Mouse (Mus musculus) gastrocnemius, adult 8-10 months (tissue): ENCODE data around the gene Bard1. TPM values are rescaled to one million over a fixed set of nuclear protein-coding genes. Genes with fewer than 3 reads are reported as not detected.

Source experiments
- DNase-seq, 2 experiments: peaks; one replicate each; pipeline ENCODE4 v3.0.0; 2022; ENCODE audit warnings: low spot score in 2 of 2
- total RNA-seq, 4 experiments: library from RNA; stranded (reverse); gene quantifications; 2 replicates each; pipeline ENCODE4 v1.2.4; 2022

Bard1 gene
- total RNA-seq, 4 experiments from 2014 or later: 0.05 to 0.12 (median 0.10) TPM

DNA sequence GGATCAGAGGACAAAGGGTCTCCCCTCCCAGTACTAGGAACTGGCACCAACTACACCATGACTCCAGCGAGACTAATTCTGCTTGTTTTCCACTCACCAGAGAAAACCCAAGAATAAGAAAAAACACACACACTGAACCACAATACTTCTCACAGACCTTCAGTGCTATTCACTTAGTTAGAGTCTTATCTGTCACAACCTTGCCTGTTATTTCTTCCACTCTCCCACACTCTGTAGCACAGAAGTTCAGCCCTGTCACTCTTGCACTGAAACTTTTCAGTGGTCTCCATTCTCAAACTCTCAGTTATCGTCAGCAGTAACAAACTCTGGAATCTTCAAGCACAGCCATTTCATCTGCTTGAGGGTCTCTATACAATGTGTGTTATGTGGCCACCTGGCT is 50.2 kb downstream of the Bard1 start:
- DNase-seq: no peak

DNA sequence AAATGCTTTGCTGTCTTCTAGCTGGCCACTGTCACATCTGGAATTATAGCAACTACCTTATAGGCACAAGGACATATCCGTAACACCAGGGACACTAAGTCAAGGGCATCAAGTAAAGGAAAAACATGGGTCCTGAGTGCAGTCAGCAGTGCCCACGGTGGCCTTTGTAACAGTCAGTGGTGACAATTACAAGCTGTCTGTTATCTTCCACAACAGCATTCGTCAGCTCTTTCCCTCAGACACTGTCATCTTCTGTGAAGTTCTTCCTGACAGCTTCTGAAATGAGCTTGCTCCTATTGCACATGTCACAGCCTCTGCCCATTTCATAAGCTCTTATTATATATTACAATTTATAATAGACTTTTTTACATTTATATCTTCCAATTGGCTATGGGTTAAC is 50.7 kb downstream of the Bard1 start:
- DNase-seq: no peak

DNA sequence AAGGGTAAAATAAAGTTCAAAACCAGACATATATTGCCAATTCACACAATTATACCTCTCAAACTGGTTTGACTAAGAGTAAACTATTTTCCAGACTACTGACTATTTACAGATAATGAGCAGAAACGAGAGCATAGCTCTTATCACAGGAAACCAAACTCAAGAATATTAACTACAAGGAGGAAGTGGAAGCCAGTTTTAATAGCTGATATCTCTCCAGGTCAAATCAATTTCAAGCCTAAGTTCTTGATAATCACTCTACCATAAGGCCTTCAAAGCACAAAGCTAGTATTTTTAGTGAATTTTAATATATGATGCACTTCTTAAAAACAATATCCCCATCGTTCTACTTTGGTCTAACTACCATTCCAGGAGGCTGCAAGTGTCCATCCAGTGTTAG is 57.8 kb downstream of the Bard1 start:
- no peak for DNase-seq

DNA sequence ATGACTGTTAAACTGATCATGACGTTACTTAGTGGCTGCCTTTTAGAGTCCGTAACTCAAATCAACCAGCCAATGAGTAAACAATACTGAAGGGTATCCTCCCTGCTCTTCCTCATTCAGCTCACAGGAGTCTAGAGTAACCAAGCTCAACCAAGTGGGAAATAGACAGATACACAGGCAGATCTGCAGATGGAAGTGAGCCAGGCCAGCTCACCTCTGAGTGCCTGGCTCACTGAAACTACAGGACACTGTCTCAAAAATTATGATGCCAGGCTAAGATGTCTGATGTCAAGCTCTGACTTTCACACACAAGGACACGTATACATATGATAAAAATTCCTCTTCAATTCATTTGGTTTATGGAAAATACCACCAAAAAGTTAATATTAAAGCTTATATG is 59.0 kb downstream of the Bard1 start:
- DNase-seq: no peak

DNA sequence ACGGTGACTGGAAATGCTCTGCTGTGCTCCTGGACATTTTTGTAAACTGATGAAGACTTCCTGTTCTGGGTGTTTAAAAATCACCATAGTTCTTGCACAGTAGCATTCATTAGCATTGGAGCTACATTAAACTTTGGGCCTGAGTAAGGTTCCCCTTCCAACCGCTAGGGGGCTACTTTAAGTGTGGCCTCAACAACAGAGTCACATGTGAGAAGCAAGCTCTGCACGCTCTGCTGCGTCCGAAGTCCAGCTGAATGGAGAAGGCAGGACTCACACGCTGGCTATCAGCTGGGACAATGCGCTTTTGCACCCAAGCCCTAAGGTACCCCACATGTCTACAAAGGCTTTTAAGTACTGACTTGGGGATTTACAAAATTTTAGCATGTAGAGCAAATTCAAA is 65.9 kb downstream of the Bard1 start:
- DNase-seq: no peak

DNA sequence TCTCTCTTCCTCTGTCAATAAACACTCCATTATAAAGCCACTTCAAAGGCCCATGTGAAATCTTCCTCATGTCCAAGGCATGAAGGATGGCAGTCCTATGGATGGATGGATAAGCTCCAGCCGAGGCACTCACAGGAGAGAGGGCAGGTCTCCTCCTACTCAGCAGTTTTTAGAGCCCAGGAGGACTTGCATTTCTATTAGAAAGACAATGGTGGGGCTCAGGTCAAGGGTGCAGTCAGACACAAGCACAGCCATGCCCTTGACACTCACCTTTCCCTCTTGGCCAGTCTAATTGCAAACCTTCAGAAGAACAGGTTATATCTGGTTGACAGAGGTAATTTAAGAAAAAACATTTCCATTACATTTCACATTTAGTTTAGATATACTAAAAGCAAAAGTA is 67.4 kb downstream of the Bard1 start:
- DNase-seq: no peak

DNA sequence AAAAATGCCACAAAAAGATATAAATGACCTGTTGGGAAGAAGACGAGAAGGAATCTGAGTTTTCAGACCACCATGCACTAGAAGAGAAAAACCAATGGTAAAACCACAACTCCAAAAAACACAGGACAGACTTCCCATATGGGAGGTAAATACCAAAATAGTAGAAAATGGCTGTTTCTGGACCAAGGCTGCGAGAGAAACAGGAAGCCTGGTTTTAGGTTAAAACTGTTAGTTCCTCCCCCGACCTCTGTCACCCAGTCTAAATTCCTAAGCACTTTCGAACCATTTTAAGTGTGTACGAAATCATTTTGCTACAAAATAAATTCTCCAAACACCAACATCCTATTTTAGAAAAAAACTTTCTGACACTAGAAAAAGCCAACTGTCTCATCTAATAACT is 80.2 kb downstream of the Bard1 start:
- DNase-seq: no peak

DNA sequence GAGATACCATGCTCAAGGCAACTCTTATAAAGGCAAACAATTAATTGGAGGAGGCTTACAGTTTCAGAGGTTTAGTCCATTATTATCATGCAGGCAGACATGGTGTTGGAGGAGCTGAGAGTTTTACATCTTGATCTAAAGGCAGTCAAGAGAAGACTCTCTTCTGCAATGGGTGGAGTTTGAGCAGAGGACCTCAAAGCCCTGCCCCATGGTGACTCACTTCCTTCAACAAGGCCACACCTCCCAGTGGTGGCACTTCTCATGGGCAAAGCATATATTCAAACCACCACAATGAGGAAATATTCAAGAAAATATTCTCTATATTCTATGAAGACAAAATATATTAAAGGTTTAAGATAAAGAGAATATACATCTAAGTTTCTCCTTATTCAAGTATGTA is 88.6 kb downstream of the Bard1 start:
- DNase-seq: no peak

DNA sequence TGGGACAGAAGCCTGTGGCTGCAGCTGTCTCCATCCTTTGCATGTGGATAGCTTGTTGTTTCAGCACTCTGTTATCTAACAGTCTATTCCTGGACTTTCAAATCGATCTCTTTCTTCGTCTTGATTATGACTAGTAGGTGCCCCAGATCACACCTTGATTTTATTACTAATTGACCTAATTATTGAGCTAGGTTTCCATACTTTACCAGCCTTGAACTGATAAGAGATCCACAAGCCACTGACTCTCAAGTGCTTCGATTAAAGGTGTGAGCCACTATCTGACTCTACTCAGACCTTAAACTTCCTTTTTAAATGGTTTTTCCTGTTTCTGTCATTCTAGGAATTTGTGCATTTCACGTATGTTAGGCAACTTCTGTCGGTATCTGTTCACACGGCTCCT is 96.9 kb downstream of the Bard1 start:
- DNase-seq: no peak

DNA sequence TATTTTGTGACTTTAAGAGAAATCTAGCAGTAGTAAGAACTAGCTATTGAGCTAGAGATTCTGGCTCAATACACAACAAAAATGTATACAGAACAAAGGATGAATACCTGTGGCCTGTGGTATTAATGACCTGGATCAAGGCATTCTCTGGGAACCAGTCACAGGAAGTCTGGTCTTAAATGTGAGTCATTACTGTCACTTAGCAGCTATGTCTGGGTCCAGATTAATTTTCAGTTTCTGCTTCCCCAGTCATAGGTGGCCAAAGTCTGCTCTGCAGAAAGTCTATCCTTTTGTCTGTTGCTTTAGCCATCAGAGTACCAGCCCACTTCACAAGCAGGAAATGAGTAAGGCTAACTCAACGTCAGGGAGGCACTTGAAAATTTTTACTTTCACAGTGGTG is 98.8 kb downstream of the Bard1 start:
- DNase-seq: no peak

DNA sequence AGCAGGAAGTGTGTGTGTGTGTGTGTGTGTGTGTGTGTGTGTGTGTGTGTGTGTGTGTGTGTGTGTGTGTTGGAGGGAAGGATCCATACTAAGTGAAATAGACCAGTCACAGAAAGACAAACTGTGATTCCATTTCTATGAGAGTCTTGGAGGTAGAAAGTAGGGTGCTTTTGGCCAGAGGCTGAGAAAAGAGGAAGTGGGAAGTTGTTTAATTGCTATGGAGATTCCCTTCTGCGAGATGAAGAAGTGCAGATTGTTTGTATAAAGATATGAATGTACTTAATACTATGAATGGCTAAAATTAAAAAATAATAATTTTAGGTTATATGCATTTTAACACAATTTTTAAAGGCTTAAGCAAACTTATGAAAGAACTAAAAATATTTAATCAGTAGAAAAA is 99.2 kb downstream of the Bard1 start:
- DNase-seq: no peak

DNA sequence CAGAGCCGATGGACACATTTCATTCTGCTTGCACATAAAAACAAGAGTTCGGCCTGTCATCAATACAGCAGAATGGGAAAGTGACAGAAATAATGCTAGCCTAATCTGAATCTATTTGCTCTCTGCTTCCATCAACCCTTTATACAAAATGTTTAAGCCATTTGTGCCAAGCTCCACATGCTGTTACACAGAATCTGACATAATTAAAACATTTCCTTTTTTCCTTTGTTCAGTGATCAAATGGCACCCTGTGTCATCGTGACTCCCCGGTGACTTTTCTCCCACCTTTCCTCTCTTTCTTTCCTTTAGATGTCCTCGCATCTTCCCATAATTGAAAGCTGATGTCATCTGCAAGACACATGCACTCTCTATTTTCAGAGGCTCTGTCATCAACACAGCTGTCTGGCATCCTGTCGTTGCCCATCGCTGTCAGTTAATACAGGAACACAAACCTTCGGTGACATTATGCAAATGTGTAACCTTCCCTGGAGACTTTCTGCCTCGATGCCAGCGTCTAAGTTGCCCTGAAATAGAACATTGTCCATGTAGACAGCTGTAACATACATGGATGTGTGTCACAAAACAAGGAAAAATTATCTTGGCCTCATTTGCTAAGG is 105.5 kb downstream of the Bard1 start:
- no peak for DNase-seq

DNA sequence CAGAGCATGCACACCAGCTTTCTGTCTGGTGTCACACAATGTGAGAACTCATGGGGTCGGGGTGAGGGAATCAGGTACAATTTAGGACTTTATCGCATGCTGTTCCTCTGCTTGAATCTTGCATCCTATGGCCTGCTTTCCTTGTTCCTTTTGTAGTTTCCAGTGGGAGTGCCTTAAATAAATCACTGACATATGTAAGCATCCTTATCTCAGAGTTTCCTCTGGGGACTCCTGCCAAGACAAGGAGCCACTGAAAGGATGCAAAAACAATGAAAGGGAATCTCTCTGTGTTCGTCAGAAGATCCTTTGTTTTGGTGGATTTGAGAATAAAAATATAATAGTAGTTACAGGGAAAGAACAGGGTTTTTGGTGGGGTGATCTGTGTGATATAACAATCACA is 106.2 kb downstream of the Bard1 start:
- DNase-seq: no peak
